Mouse (Mus musculus) naive thymus-derived CD4-positive, alpha-beta T cell, adult 2 months (primary cell): ENCODE measurements around the gene Eef2k.
"Not testable (repeated sequence)": the region's sequence is repeated elsewhere in the genome, so short reads cannot be mapped to it uniquely, and the experiment has no call there.

ENCODE experiments used
- DNase-seq: peaks from one replicate; pipeline ENCODE4 v3.0.0-alpha.2; 2011; ENCODE audit warnings: low read depth

Eef2k gene

DNA sequence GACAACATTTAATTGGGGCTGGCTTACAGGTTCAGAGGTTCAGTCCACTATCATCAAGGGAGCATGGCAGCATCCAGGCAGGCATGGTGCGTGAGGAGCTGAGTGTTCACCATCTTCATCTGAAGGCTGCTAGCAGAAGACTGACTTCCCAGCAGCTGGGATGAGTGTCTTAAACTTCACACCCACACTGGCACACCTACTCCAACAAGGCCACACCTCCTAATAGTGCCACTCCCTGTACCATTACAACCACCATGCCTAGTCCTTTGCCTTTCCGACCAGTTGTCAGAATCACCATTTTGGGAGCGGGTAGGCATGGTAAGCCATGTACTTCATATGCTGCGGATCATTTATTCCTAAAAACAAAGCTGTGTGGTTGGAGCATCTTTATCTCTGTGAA, 38.1 kb downstream of the Eef2k start:
- no peak for DNase-seq

DNA sequence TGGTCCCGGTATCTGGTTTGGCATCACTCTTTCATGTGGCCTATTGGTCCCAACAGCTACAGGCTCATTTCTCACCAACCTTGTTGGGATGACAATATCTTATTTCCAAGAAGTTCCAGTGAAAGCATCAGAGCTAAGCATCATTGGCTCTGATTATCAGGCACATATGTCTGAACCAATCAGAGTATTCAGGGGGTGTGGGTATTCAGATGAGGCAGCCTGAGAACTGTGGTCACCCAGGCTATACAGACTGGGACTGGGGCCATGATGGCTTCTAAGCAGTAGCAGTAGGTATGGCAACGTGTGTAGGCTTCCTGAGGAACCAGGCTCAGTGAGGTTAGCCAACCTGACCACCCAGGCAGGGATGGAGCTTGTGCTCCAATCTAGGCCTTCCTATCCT, 38.8 kb downstream of the Eef2k start:
- DNase-seq = no peak

DNA sequence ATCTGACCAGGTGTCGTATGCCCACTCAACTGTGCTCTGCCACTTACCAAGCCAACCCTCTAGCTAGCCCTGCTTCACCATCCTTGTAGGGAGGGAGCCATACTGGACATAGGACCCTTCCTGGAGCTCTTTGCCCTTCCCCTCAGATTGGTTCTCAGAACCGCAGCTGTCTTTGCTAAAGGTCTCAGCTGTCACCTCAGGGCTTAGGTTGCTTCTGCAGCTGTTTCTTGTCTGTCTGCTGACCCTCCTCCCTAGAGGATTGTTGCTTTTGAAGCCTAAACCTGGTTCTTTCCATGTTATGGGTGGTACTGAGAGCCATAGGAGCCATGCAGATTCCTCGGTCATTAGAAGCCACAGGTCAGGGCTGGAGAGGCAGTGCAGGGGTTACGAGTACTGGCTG, 40.0 kb downstream of the Eef2k start:
- DNase-seq = no peak

DNA sequence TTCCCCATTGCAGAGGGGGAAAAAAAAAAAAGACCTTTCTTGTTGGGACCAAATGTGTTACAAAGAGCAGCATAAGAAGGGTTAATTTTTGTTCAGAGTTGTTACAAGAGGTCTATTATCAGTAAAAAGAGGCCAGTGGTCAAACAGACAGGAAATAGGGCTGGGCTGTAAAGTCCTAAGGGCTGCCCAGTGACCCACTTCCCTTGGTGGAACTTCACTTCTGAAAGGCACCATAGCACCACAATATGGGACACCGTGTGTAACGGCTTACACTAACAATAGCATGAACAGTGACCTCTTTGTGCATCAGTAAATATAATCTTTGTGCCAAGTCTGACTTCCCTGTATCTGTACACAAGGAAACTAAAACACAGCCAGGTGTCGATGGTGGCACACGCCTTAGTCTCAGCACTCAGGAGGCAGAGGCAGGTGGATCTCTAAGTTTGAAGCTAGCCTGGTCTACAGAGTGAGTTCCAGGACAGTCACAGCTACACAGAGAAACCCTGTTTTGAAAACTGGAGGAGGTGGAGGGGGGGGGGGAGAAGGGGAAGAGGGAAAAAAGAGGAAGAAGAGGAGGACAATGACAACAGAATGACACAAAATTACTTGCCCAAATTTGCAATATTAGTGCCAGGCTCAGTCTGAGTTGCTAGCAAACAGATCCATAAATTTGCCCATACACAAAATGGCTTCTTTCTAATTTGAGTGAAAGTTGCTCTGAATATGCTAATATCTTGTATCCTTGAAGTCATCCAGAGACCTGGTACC, 41.1 kb downstream of the Eef2k start:
- DNase-seq = no peak

DNA sequence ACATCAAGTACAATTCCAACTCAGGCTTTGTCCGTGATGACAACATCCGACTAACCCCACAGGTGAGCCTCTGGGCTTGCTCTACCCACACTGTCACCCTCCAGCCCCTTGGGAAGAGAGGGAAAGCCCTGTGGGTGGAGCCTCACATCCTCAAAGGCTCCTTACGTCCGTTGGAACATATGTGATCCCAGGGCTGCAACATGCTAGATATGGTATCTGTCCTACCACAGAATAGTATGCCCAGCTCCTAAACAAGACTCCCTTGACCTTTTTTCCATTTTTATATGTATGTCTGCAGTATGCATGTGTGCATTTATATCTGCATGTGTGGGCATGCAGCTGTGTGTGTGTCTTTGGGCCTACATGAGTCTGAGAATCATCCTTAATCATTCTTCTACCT, 42.1 kb downstream of the Eef2k start:
- no peak for DNase-seq

DNA sequence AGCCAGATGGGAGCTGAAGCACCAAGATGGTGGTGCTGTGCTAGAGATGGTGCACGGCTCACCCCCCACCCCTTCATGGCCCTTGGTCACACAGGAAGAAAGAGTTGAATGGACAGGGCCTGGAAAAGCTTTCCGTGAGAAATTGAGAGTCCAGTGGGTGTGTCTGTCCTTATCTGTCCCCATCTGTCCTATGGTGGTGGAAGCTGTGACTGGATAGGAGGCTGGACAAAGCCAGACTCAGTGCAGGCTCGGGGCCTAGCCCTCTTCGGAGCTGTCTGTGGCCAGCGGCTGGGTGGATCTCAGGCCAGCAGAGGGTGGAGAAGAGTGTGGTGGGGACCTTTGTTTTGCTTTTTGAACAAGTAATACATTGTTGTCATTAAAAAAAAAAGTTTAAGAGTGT, 50.5 kb downstream of the Eef2k start:
- no peak for DNase-seq

DNA sequence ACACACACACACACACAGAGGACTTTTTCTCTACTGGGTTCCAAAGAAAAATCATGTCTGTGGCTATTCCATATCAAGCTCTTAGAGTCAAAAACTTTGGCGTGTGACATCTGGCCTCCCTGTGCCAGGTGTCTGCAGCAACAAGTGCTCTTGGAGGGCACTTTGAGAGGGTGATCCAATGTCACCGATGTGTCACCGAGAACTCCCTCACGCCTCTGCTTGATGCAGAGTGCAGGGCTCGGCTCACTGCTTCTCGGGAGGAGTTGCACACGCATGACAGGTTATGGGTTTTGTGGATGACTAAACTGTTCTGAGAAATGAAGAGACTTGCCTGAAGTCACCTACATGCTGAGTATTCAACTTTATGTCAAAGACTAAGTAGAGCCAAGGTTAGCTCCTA, 54.4 kb downstream of the Eef2k start:
- DNase-seq = no peak

DNA sequence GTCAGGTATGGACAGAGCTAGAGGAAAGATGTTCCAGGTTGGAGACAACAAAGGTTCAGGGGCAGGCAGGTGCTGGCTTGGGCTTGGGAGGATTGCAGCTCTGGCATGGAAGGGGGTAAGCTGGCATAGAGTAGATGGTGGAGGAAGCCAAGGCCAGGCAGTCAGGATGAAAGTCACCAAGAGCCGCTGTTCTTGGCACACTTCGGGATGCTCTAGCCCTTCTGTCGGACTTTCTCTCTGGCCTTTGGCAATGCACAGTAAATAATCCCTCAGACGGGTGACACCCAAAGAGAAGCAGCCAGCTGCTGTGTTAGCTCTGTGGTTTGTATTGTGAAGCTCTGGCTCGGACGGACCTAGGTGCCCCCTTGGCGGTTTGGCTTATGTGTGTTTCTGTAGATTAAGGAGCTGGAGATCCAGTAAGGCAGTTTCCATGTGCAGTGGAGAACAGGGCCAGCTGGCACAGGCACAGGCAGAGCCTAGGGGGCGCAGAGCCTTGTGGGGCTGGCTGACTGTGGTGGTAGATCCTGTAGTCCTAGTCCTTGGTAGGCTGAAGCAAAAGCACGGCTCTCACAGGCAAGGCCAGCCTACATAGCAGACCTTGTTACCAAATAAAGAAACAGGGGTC, 55.2 kb downstream of the Eef2k start:
- DNase-seq = no peak

DNA sequence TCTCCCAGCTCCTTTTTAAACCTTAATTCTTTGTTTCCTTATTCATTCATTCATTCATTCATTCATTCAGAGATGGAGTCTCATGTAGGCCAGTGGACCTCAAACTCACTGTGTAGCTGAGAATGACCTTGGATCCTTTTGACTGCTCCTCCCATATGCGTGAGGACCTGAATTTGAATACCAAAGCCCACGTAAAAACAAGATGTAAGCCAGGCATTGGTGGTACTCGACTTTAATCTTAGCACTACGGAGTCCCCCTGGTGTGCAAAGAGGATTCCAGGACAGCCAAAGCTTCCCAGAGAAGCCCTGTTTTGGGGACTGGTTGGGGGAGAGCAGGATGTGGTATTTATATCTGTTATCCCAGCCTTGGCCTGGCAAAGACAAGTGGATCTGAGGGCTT, 57.6 kb downstream of the Eef2k start:
- DNase-seq = no peak

DNA sequence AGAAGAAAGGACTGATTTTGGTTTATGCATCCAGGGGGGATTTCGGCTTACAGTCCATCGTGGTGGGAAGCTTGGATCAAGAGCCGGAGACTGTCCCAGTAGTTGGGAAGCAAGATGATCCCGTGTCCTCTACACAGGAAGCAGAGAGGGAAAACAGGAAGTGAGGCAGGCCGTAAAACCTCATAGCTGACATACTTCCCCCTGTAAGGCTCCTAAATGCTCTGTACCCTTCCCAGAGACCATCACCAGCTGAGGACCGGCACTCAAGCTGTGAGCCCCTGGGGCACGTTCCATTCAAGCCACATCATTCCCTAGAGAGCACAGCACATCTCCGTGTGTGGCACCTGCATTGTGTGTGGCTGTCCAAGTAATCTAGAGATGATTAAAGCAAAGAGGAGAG, 59.1 kb downstream of the Eef2k start:
- DNase-seq = no peak

DNA sequence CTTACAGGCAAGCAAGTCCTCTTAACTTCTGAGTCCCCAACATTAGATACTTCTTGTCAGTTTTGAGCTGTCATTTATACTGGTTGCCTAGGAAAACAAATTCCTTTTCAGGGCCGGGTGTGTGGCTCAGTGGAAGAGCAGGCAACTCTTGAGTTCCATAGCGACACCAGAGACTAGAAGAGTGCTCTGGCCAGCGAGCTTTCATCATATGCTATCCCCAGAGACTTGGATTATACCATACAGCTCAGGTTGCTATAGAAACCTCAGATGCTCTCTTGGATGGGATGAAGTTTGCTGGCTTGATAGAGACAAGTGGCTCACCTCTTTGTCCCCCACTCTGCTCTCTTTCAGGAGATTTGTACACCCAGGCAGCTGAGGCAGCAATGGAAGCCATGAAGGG, 60.3 kb downstream of the Eef2k start:
- no peak for DNase-seq

DNA sequence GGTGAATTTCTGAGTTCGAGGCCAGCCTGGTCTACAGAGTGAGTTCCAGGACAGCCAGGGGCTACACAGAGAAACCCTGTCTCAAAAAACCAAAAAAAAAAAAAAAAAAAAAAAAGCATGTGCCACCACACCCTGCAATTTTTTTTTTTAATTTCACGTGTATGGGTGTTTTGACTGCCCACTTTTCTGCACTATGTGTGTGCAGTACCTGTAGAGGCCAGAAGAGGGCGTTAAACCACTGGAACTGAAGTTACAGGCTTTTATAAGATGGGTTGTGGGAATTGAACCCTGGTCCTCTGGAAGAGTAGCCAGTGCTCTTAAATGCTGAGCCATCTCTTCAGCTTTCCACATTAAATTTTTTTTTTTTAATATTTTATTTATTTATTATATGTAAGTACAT, 67.5 kb downstream of the Eef2k start:
- DNase-seq = peak; percentile 34

DNA sequence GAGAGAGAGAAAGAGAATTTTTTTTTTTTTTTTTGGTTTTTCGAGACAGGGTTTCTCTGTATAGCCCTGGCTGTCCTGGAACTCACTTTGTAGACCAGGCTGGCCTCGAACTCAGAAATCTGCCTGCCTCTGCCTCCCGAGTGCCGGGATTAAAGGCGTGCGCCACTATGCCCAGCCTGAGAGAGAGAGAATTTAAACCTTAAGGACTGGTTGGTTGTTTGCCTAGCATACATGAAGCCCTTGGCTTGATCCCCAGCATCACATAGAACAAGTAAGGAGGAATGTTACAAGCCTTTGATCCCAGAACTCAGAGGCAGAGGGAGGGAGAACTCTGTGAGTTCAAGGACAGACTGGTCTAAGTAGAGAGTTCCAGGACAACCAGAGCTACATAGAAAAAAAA, 68.6 kb downstream of the Eef2k start:
- not testable (repeated sequence) for DNase-seq

DNA sequence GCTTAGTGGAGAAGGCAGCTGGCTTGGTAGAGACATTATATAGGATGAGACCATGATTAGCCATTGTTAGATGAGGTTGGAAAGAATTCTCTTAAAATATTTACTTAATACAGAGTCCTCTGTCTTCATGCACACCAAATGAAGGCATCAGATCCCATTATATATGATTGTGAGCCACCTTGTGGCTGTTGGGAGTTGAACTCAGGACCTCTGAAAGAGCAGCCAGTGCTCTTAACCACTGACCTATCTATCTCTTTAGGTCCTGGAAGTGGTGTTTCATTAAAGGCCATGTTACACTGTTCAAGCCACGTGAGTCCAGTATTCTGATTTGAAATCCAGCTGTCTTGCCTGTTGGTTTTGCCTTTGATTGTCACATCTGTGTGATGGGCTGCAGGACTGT, 70.7 kb downstream of the Eef2k start:
- no peak for DNase-seq

DNA sequence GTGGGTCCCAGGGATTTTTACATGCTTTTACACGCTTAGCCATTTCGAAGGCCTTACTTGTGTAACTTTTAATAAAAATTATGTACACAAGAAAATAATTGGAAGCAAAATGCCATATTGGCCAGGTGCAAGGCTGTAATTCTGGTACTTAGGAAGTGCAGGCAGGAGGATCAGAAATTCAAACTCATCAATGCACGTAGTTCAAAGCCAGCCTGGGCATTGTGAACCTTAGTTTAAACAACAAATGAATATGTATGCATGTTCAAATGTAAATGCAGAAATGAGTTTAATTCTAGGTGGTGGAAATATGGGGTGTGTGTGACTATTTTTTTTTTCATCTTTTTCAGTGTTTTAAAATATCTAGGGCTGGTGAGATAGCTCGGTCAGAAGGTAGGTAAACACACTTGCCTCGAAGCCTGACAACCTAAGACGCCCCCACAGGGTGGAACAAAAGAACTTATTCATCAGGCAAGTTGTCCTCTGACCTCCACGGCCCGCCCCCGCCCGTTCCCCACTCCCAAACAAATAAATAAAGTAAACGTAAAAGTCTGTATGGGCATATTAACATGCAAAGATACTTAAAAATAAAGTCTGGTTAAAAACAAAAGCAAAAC, 73.7 kb downstream of the Eef2k start:
- no peak for DNase-seq

DNA sequence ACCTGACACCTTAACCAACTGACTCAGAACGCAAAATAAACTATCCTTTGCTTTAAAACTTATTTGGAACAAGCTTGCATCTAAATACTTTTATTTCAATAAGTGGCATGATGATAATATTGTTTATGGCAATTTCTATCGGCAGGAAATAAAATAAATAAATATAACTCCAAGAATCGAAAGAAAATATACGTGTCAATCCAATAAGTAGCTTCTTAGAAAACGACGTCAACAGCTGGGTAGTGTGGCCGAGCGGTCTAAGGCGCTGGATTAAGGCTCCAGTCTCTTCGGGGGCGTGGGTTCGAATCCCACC, 74.6 kb downstream of the Eef2k start:
- no peak for DNase-seq

DNA sequence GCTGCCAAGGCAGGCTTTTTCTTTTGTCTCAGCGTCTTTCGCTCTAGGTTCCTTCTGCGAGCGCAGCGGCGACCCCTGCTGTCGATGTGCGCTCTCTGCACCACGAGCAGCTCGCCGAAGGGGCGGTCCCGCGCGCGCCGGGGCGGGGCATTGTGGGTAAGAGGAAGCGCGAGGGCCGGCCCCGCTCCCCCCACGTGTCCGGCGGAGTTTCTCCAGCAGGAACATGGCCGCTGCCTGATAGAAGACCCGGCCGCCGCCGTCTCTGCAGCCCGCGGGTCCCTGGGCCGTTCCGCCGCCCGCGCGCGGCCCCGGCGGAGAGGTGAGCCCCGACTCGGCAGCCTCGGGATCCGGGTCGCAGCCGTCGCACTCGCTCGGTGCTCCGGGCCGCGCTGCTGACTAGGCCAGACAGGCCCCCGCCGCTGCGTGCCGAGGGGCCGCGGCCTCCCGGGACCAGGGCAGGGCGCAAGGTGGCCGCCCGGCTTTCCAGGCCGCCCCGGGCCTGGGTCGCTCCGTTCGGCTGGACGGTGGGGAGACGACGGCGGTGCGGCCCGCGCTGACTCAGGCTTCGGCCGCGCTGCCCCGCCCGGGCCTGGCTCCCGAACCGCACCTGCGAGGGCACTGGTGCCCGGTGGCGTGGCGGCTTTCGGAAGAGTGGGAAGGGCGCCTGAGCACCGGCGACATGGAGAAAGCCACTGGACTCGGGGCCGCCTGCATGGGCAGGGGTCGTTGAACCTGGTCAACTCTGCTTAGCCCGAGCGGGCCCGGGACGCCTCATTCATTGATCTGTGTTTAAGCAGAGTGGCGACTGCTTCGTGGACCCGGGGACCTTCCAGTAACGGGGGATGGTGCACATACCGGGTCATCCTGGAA, 75.2 kb downstream of the Eef2k start, which contains the start of gene Polr3e:
Polr3e (plus strand) TSS at position 153 of the 870 bp plus-strand sequence.
- peak; percentile 100 for DNase-seq

DNA sequence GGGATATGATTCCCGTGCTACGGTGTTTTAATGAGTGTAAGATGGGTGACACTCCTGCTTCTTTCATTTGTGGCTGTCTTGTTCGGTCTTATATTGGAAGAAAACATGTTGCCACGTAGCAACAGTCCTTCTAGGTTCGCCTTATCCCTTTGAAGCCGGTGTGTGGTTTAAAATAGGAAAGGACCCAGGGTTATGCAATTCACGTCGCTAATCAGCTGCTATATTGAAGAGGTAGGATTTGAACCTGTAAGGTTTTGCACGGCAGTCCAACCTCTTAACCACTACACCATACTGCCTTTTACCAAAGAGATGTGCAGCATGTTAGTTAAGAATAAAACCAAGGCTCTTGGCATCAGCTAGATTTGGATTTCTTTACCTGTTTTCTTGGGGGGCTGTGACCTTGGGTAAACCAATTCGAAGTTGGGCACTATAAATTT, 75.9 kb downstream of the Eef2k start:
- DNase-seq = peak; percentile 97

DNA sequence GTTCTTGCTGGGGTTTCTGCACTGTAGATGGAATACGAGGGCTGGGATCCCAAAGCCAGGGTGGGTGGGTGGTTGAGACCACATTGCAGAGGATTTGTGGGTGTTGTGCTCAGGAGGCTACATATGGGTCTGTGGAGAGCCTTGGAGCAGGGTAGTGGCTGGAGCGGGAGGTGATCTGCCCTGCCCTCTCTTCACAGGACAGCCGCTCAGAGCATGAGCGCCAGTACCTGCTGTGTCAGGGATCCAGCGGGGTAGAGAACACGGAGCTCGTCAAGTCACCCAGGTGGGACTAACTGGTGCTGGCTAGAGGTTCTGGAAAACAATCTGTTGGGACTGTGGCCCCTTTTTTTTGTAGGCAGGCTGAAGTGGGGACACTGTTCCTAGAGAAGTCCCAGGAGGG, 90.5 kb downstream of the Eef2k start:
- no peak for DNase-seq

DNA sequence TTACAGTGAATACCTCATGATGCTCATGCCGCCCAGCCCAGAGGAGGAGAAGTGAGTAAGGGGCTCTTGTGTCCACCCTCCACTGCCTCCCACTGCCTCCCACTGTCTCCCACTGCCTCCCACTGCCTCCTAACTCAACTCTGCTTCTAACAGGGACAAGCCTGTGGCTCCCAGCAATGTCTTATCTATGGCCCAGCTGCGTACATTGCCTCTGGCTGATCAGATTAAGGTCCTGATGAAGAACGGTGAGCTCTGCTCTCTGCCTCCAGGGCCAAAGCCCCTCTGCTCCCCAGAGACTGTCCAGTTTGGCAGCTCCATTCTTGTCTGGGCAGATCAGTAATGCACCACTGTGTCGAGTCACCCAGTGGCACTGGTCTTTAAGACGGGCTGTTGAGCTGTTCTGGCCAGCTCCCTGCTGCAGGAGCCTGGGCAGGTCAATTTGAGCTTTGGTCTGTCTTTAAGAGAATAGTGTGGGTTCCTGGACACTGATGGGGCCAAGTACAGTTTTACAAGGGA, 91.1 kb downstream of the Eef2k start:
- DNase-seq = no peak

DNA sequence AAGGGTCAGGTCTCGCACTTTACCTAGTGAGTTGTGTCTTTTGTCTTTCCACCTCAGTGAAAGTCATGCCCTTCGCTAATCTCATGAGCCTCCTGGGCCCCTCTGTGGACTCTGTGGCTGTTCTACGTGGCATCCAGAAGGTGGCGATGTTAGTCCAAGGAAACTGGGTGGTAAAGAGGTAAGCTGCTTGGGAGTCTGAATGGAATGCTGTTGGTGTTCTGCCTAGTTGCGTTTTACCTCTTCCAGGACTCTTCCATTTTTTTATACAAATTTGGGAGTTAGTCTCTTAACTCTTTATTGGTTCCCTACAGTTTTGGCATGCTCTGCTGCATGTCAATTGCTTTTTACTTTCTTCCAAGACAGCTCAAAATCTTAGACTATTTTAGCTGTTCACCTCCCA, 92.1 kb downstream of the Eef2k start:
- DNase-seq = peak; percentile 75

DNA sequence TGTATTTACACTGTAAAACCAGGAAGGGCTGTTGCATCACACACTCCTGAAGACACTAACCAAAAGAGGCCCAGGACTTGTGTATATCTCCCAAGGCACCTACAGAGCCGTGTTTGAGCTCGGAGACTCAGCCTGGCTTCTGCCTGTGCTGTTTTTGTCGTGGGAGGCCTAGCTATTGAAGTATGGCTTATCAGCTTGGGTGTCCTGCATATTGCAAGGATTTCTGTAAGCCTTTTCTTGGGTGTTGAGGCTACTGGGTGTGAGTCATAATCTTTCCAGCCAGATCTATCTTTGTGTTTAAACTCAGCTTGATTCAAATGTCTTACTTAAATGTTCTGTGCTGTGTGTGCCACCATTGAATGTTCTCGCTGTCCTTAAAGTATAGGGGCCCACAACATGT, 93.9 kb downstream of the Eef2k start:
- no peak for DNase-seq
